Mouse (Mus musculus) embryonic facial prominence, embryonic 14.5 days (tissue): ENCODE measurements at regions not wholly inside any gene's neighbourhood (a gene's known extent, or its start where the extent isn't known, plus 50 kb on each side); places are given as distances from the start of the nearest gene placed in this dataset.

Experiments
- ATAC-seq: fragments of 200-750 bp; cut with Nextera tagmentation; 2 replicates; pipeline ENCODE4 v1.8.0; 2017; ENCODE audit warnings: low read depth, moderate number of reproducible peaks, moderate TSS enrichment
- DNase-seq: peaks from one replicate; pipeline ENCODE4 v3.0.0-alpha.2; 2015; ENCODE audit warnings: low spot score
- H3K27ac ChIP-seq: fragments of 300-500 bp; sonication (generic); replicated peaks from 2 replicates; pipeline ENCODE4 v1.5.1; 2014; ENCODE audit warnings: low read depth, mild to moderate bottlenecking, low read length, moderate library complexity
- H3K27me3 ChIP-seq: fragments of 300-500 bp; sonication (generic); replicated peaks from 2 replicates; pipeline ENCODE4 v1.6.1; 2014; ENCODE audit warnings: low read length; ENCODE audit not compliant: control insufficient read depth, insufficient read depth
- H3K36me3 ChIP-seq: fragments of 300-500 bp; sonication (generic); 2 replicates; pipeline ENCODE4 v1.6.1; 2014; ENCODE audit warnings: low read length, mixed read lengths; ENCODE audit not compliant: control insufficient read depth, insufficient read depth
- H3K4me1 ChIP-seq: fragments of 300-500 bp; sonication (generic); 2 replicates; pipeline ENCODE4 v1.6.1; 2014; ENCODE audit warnings: antibody characterized with exemption, low read length; ENCODE audit not compliant: control insufficient read depth, insufficient read depth
- H3K4me2 ChIP-seq: fragments of 300-500 bp; sonication (generic); 2 replicates; pipeline ENCODE4 v1.6.1; 2014; ENCODE audit warnings: low read depth, mild to moderate bottlenecking, low read length, moderate library complexity, mixed read lengths
- H3K4me3 ChIP-seq: fragments of 300-500 bp; sonication (generic); 2 replicates; pipeline ENCODE4 v1.5.1; 2014; ENCODE audit warnings: low read depth, mild to moderate bottlenecking, low read length
- H3K9ac ChIP-seq: fragments of 300-500 bp; sonication (generic); 2 replicates; pipeline ENCODE4 v1.6.1; 2014; ENCODE audit warnings: low read depth, mild to moderate bottlenecking, low read length, moderate library complexity, mixed read lengths
- H3K9me3 ChIP-seq: fragments of 300-500 bp; sonication (generic); 2 replicates; pipeline ENCODE4 v1.6.1; 2016; ENCODE audit warnings: low read length; ENCODE audit not compliant: control insufficient read depth
- WGBS: fragments of 180-500 bp; shearing (Covaris S2); extraction: QIAGEN DNeasy Blood & Tissue Kit; methylation state at CpG from one replicate; pipeline ENCODE4 v1.1.7; 2014; 5-methylcytosine and 5-hydroxymethylcytosine counted together

- Histone ChIP-seq H3K4me3 (no peak overlapping the region), H3K27me3 (no peaks in the 10 kb centered on the region; the same call in 1 of the 2 replicates), H3K9ac (no peak overlapping the region), H3K4me1 (peaks cover 2% of the 10 kb centered on the region; the same call in 1 of the 2 replicates), H3K4me2 (no peak overlapping the region), H3K27ac (no peak overlapping the region; the same call in 1 of the 2 replicates), H3K9me3 (no peaks in the 10 kb centered on the region), H3K36me3 (no peaks in the 10 kb centered on the region)
- ATAC-seq (peak; percentile 86), DNase-seq (peak; percentile 85)
- WGBS = 41% methylated on average over 8 of the region's 8 CpGs
Observed at GRCm38 (mm10) chr7:36829710-36830109, 131.8 kb downstream of the Tshz3 start.

GRCm38 (mm10) chr7:36830155-36830554 is 132.2 kb downstream of the Tshz3 start:
- H3K9me3 ChIP-seq = no peaks in the 10 kb centered on the region
- peaks cover 2% of the 10 kb centered on the region; the same call in 1 of the 2 replicates for H3K4me1 ChIP-seq
- 53% methylated on average over 2 of the region's 2 CpGs for WGBS
- H3K27ac ChIP-seq = 0 out of 2 replicates have a peak overlapping the region, but pooled peaks have one; percentile 13
- no peak overlapping the region for H3K9ac ChIP-seq
- ATAC-seq (peak; percentile 71), DNase-seq (peak; percentile 56)
- no peaks in the 10 kb centered on the region; the same call in 1 of the 2 replicates for H3K27me3 ChIP-seq
- H3K36me3 ChIP-seq = no peaks in the 10 kb centered on the region
- H3K4me2 ChIP-seq = no peak overlapping the region
- H3K4me3 ChIP-seq = no peak overlapping the region

- Histone ChIP-seq H3K27me3 (no peaks in the 10 kb centered on the region), H3K4me3 (no peak overlapping the region), H3K4me2 (no peak overlapping the region), H3K4me1 (no peaks in the 10 kb centered on the region), H3K27ac (no peak overlapping the region), H3K9me3 (no peaks in the 10 kb centered on the region), H3K9ac (no peak overlapping the region), H3K36me3 (no peaks in the 10 kb centered on the region)
- WGBS = 79% methylated on average over 2 of the region's 2 CpGs
- ATAC-seq = no peak
- no peak for DNase-seq
Observed at GRCm38 (mm10) chr7:36848279-36848678, 150.4 kb downstream of the Tshz3 start.

- Histone ChIP-seq H3K9me3 (no peaks in the 10 kb centered on the region), H3K9ac (no peak overlapping the region), H3K27ac (no peak overlapping the region), H3K4me1 (no peaks in the 10 kb centered on the region), H3K4me2 (no peak overlapping the region), H3K4me3 (no peak overlapping the region), H3K36me3 (no peaks in the 10 kb centered on the region), H3K27me3 (no peaks in the 10 kb centered on the region)
- DNase-seq = no peak
- WGBS = 88% methylated on average over 4 of the region's 4 CpGs
- no peak for ATAC-seq
Observed at GRCm38 (mm10) chr7:36851275-36851889, 153.5 kb downstream of the Tshz3 start.

GRCm38 (mm10) chr7:36854308-36854707 is 156.4 kb downstream of the Tshz3 start:
- Histone ChIP-seq H3K4me2 (no peak overlapping the region), H3K27ac (no peak overlapping the region), H3K9me3 (no peaks in the 10 kb centered on the region), H3K4me1 (no peaks in the 10 kb centered on the region), H3K4me3 (no peak overlapping the region), H3K9ac (no peak overlapping the region), H3K27me3 (no peaks in the 10 kb centered on the region), H3K36me3 (no peaks in the 10 kb centered on the region)
- ATAC-seq (no peak), DNase-seq (no peak)

- DNase-seq (no peak), ATAC-seq (no peak)
- H3K4me3 ChIP-seq = no peak overlapping the region
- 84% methylated on average over 7 of the region's 7 CpGs for whole genome bisulfite sequencing
- no peaks in the 10 kb centered on the region for H3K4me1 ChIP-seq
- H3K9me3 ChIP-seq = no peaks in the 10 kb centered on the region
- no peak overlapping the region for H3K9ac ChIP-seq
- H3K4me2 ChIP-seq = no peak overlapping the region
- H3K27ac ChIP-seq = no peak overlapping the region
- H3K27me3 ChIP-seq = no peaks in the 10 kb centered on the region
- no peaks in the 10 kb centered on the region for H3K36me3 ChIP-seq
Observed at GRCm38 (mm10) chr7:36859428-36859827, 161.5 kb downstream of the Tshz3 start.

- H3K27ac ChIP-seq = no peak overlapping the region
- WGBS = 87% methylated on average over 7 of the region's 7 CpGs
- H3K4me3 ChIP-seq = no peak overlapping the region
- no peaks in the 10 kb centered on the region for H3K9me3 ChIP-seq
- ATAC-seq (no peak), DNase-seq (no peak)
- no peak overlapping the region for H3K4me2 ChIP-seq
- H3K27me3 ChIP-seq = no peaks in the 10 kb centered on the region
- no peaks in the 10 kb centered on the region for H3K36me3 ChIP-seq
- H3K9ac ChIP-seq = no peak overlapping the region
- H3K4me1 ChIP-seq = no peaks in the 10 kb centered on the region
Observed at GRCm38 (mm10) chr7:36862481-36862880, 164.6 kb downstream of the Tshz3 start.

- Histone ChIP-seq H3K4me1 (no peaks in the 10 kb centered on the region), H3K27me3 (no peaks in the 10 kb centered on the region), H3K4me2 (no peak overlapping the region), H3K9me3 (no peaks in the 10 kb centered on the region), H3K9ac (no peak overlapping the region), H3K27ac (no peak overlapping the region), H3K4me3 (no peak overlapping the region), H3K36me3 (no peaks in the 10 kb centered on the region)
- DNase-seq (no peak), ATAC-seq (no peak)
- 91% methylated on average over 5 of the region's 5 CpGs for WGBS
Observed at GRCm38 (mm10) chr7:36863745-36864144, 165.8 kb downstream of the Tshz3 start.

GRCm38 (mm10) chr7:36864675-36865074 is 166.8 kb downstream of the Tshz3 start:
- WGBS = 74% methylated on average over 4 of the region's 4 CpGs

More at GRCm38 (mm10) chr7:36864675-36865074, 166.8 kb downstream of the Tshz3 start:
- no peak overlapping the region for H3K27ac ChIP-seq
- no peaks in the 10 kb centered on the region for H3K4me1 ChIP-seq
- no peak for DNase-seq
- no peak for ATAC-seq
- H3K9me3 ChIP-seq = no peaks in the 10 kb centered on the region
- no peaks in the 10 kb centered on the region for H3K27me3 ChIP-seq
- H3K4me2 ChIP-seq = no peak overlapping the region
- H3K36me3 ChIP-seq = no peaks in the 10 kb centered on the region
- H3K4me3 ChIP-seq = no peak overlapping the region
- no peak overlapping the region for H3K9ac ChIP-seq
